Mouse (Mus musculus): ENCODE data around the gene Sept11.

The Sept11 gene

GRCm38 (mm10) chr5:93093638-93094527 is 646 bp downstream of the Sept11 start:
- no peak for DNase-seq (ENCODE audit: extremely low read depth, low read depth, low spot score)

DNA sequence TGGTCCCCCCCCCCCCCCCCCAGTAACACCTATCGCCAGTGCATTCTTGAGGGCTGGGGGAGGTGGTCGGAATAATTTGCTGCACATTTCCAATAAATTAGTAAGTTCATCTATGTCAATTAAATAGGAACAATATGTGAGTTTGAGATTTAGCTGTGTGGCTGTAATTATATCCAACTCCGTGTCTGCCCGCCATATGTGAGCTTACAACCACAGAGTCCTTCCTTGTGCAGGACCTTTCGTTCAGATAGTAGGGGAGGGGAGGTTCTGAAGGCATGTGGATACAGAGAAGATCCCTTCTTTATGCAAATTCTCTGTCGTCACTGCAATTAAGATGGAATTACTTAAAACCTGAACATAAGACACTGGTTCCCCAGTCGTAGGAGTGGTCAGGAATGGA is 2.1 kb downstream of the Sept11 start:
- DNase-seq (ENCODE audit: extremely low read depth, low read depth, low spot score), result no peak

- DNase-seq (ENCODE audit: extremely low read depth, low read depth, low spot score), result no peak
Observed at GRCm38 (mm10) chr5:93097204-93097906, 4.1 kb downstream of the Sept11 start.

DNA sequence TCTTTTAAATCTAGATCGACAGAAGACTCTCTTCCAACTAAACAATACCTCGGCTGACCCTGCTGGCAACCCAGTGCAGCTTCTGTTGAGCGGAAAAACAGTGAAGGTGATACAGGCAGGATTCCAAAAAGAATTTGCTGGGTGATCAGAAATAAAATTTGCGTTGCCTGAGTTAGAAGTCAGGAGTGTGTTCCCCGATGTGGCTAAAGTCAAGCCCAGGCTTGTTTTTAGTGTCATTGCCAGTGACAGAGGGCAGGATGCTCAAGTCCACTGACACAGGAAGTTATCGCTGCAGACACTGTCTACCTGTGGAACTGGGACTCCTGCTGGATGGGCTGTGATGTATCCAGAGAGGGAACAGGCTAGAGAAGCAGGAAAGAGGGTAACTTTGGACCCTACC is 5.0 kb downstream of the Sept11 start:
- DNase-seq (ENCODE audit: extremely low read depth, low read depth, low spot score), result no peak

DNA sequence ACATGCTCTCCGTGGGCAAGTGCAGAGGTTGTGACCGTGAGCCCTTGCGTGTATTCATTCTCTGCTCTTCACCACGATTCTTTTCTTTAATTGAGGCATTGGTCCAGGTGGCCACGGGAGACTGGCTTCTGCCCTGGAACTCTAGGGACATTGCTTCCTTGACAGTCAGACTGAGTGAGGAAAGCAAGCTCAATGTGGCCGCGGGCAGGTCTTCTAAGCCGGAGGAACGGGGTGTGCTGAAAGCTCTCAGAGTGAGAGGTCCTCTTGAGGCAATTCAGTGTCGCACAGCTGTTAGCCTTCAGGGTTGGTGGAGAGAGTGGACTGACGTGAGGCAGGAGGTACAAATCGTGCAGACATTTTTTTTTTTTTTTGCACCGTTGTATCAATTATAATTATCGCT is 5.6 kb downstream of the Sept11 start:
- DNase-seq (ENCODE audit: extremely low read depth, low read depth, low spot score), result no peak

DNA sequence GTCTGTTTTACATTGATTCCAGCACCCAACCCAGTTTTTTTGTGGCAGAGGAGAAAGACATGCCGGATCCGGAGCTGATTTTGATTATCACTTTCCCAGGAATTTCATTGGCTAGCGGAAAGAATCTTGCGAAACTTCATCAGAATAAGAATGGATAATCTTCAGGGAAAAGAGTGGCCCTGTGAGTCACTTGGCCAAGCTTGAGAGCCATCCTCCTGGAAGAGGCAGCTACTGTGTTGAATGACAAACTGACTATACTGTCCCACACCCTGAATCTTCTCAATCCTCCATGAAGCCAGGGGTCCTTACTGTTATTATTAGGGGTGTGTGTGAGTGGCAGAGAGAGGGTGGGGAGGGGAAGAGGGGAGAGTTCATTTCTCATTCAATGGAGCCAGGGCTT is 7.7 kb downstream of the Sept11 start:
- DNase-seq (ENCODE audit: extremely low read depth, low read depth, low spot score), result no peak

DNA sequence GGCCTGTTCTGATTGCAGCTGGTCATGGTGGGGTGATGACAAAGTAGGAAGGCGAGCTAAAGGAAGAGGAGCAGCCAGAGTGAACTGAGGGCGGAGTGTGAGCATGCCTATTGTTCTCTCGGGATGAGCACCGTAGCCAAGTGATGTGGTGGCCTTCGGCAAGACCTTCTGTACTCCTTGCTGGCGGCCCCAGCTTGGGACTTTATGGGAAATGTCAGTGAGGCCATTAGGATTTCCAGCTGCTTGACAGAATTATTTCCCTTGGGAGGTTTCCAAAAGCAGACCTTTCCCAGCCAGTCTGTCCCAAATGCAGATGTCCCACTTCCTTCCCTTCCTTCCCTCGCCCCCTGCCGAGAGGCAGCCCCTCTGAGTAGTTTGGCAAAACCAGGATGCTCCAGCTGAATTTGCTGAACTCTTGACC is 8.1 kb downstream of the Sept11 start:
- DNase-seq (ENCODE audit: extremely low read depth, low read depth, low spot score), result no peak

- DNase-seq (ENCODE audit: extremely low read depth, low read depth, low spot score), result peak; percentile 77
Observed at GRCm38 (mm10) chr5:93103603-93104002, 10.4 kb downstream of the Sept11 start.

GRCm38 (mm10) chr5:93104987-93105823 is 12.0 kb downstream of the Sept11 start:
- no peak for DNase-seq (ENCODE audit: extremely low read depth, low read depth, low spot score)

DNA sequence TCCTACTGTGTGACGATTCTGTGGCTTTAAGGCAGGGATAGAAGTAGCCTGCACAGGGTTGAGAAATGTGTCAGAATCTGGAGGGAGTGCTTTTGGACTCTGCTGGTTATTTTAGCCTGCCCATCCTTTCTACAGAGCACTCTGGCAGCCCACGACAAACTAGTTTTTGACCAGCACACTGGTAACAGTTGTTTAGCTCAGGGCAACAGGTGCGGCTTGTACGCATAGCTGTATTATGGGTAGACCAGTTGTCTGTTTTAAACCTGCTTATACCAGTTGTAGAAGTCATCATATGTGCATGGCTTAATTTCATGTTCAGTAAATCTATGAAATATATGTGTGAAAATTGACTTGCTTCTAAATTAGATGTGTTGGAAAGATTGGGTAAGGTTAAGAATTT is 12.8 kb downstream of the Sept11 start:
- no peak for DNase-seq (ENCODE audit: extremely low read depth, low read depth, low spot score)

- no peak for DNase-seq (ENCODE audit: extremely low read depth, low read depth, low spot score)
Observed at GRCm38 (mm10) chr5:93108703-93109102, 15.5 kb downstream of the Sept11 start.

- no peak for DNase-seq (ENCODE audit: extremely low read depth, low read depth, low spot score)
Observed at GRCm38 (mm10) chr5:93109555-93109954, 16.3 kb downstream of the Sept11 start.

GRCm38 (mm10) chr5:93112290-93112689 is 19.1 kb downstream of the Sept11 start:
- no peak for DNase-seq (ENCODE audit: extremely low read depth, low read depth, low spot score)

- DNase-seq (ENCODE audit: extremely low read depth, low read depth, low spot score), result no peak
Observed at GRCm38 (mm10) chr5:93113517-93113916, 20.3 kb downstream of the Sept11 start.

DNA sequence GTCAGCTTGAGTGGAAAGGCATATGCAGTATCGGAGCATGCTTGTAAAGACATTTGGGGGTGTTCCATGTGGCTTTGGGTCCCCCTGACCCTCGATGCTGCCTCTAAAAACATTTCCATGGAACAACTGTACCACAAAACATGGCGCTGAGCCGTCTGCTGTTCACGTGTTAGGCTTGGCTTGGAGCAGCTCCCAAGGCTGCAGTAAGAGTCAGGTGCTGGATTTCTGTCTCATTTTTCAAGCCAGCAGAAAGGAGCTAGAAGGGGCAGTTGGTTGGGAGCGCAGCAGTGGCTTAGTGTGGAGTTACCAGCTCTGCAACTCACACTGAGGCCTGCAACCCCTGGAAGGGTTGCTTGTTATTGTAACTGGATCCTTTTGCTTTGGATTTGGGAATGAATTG is 21.3 kb downstream of the Sept11 start:
- DNase-seq (ENCODE audit: extremely low read depth, low read depth, low spot score), result no peak

- DNase-seq (ENCODE audit: extremely low read depth, low read depth, low spot score), result no peak
Observed at GRCm38 (mm10) chr5:93115059-93115458, 21.8 kb downstream of the Sept11 start.

- no peak for DNase-seq (ENCODE audit: extremely low read depth, low read depth, low spot score)
Observed at GRCm38 (mm10) chr5:93115854-93116253, 22.6 kb downstream of the Sept11 start.

GRCm38 (mm10) chr5:93117648-93118047 is 24.4 kb downstream of the Sept11 start:
- DNase-seq (ENCODE audit: extremely low read depth, low read depth, low spot score), result no peak

GRCm38 (mm10) chr5:93121660-93122059 is 28.4 kb downstream of the Sept11 start:
- no peak for DNase-seq (ENCODE audit: extremely low read depth, low read depth, low spot score)

DNA sequence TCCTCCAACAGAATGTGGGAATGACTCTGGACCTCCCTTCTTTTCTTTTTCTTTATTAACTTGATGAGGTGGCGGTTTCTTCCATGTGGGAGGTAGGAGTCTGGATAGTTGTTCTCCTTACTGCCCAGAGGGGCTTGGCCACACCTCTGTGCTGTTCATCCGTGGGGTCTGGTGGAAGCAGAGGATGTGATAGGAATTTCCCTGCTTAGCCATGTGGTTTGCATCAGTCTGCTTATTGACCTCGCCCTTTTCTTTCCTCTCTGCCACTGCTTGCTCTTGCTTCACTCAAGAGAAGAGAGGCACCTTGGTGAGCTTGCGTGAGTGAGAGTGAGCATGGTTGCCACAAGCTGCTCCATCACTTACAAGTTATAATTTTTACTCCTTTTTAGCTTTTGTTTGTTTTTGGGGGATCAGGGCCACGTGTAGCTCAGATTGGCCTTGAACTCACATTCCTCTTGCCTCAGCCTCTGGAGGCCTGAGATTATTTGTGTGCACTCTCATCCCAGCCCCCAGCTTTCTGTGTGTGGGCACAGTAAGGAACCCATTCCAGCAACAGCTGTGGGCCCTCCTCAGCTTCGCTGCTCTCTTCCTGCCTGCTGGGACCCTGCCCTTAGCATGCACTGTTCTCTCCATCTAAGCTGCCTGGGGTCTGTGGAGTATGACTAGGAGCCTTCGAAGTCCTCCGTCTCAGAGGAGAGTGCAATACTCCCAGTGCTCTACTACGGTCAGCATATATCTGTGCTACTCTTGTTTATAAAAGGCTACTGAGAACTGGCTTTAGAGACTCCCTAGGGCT is 31.0 kb downstream of the Sept11 start:
- no peak for DNase-seq (ENCODE audit: extremely low read depth, low read depth, low spot score)

DNA sequence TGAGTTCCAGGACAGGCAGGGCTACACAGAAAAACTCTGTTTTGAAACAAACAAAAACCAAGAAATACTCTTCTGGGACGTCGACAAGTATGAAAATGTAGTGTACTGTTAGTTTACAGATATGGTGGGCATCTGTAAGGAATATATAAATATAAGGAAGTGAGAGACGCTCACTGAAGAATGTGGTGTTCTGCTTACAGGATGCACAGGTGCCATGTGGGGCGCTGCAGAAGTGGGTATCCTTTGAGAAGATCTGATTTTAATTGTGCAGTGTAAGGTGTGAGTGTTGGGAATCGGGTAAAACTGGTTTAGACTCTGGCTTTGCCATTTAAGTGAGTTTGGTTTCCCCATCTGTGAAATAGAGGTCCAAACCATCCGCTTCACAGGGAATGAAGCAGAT is 32.1 kb downstream of the Sept11 start:
- DNase-seq (ENCODE audit: extremely low read depth, low read depth, low spot score), result no peak
